Mouse (Mus musculus) left cerebral cortex, adult 6 months (tissue): ENCODE data around the gene Inpp4b. TPM values are rescaled to one million over a fixed set of nuclear protein-coding genes. Genes with fewer than 3 reads are reported as not detected.

Experiments
- long read RNA-seq, 2 experiments: library from polyadenylated mRNA; unstranded; transcript quantifications; one replicate each; pipeline ENCODE4 v2.0.0; 2019 to 2020
- polyA plus RNA-seq: library from polyadenylated mRNA; unstranded; fragments of <200 nt; fragmentation: Nextera tagmentation; gene quantifications from 2 replicates; pipeline ENCODE4 v1.2.3, GENCODE M21; 2021

Inpp4b gene
- polyA plus RNA-seq = 1.9 and 2.5 TPM in 2 replicates
- long read RNA-seq, experiment 1, partial matches to known transcripts = 10 of 25 reads
- long read RNA-seq, experiment 1, other reads (novel, unspliced or antisense) = 15 of 25 reads
- long read RNA-seq, experiment 2, partial matches to known transcripts = 5 of 14 reads
- long read RNA-seq, experiment 2, other reads (novel, unspliced or antisense) = 9 of 14 reads

DNA sequence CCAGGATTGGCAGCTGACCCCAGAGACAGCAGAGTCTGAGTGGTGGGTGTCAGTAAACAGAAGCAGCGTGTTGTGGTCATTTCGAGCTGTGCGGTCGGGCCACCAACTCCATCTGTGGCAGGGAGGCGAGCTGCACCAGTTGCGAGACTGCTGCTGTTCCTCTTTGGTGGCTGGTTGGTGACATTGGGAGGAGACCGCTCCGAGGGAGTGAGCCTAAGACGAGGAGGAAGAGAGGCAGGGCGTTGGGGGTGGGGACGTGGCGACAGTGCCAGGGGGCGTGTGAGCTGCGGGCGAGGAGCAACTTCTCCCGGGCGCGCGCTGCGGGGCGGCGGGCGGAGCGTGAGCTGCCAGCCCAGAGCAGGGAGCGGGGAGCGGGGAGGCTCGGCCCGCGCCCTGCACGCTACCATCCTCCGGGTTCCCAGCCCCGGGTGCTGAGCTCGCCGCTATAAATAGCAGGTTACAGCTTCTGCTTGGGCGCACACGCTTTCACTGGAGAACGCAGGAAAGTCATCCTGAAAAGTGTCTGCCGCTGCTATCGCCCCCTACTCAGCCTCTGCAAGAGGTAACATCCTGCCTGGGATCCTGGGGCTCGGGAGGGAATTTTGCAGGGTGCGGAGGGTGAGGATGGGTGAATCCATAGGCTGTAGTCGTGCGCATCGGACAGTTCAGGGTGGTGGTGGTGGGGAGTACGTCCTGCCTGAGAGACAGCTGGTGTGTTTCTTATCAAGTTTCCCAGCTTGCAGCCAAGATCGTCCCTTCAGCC is at the start of gene Inpp4b:
Gene Inpp4b, plus strand, starts transcription at position 321 of the 763 bp plus-strand sequence.

